In genomic region chr4:148038079-148038599, GRCm38 (mm10) we compare ENCODE assay signal across 1 mouse cellular context.
TF ChIP-seq lines count a peak whose summit lies in the region.

No protein-coding gene starts in this region.

TF ChIP-seq in CH12.LX, 34 proteins besides CTCF, POLR2A, EP300 and RAD21 (continued from another document):
- TF ChIP-seq MYC (IDR thresholded peaks at IDR 0.05; ENCODE audit: low read depth, low read length) (peak; percentile 50; the same call in 1 of the 2 replicates), MEF2A (IDR thresholded peaks at IDR 0.05; ENCODE audit: borderline replicate concordance, low read depth, low read length) (no peak; the same call in 1 of the 2 replicates), MXI1 (IDR thresholded peaks at IDR 0.05; ENCODE audit: low read depth, low read length) (no peak; the same call in 1 of the 2 replicates), CHD2 (IDR thresholded peaks at IDR 0.05; ENCODE audit: low read length) (no peak), UBTF (IDR thresholded peaks at IDR 0.05; ENCODE audit: low read depth, low read length) (no peak), MAFK (IDR thresholded peaks at IDR 0.05; ENCODE audit: insufficient replicate concordance, low read length) (no peak), ETS1 (conservative IDR thresholded peaks at IDR 0.05; ENCODE audit: low read depth, low read length) (no peak), ZMIZ1 (IDR thresholded peaks at IDR 0.05; ENCODE audit: low read depth, low read length) (no peak), KAT2A (IDR thresholded peaks at IDR 0.05; ENCODE audit: insufficient replicate concordance, low read length) (0 out of 2 replicates have a peak, but pooled peaks have one; percentile 22), GABPA (IDR thresholded peaks at IDR 0.05; ENCODE audit: insufficient replicate concordance, low read depth, low read length) (no peak), ZNF384 (IDR thresholded peaks at IDR 0.05; ENCODE audit: low read depth, low read length) (no peak), TBP (conservative IDR thresholded peaks at IDR 0.05; ENCODE audit: low read depth, low read length) (no peak), JUND (conservative IDR thresholded peaks at IDR 0.05; ENCODE audit: low read depth, low read length) (no peak), E2F4 (IDR thresholded peaks at IDR 0.05; ENCODE audit: insufficient replicate concordance, low read depth, low read length) (no peak), SIN3A (IDR thresholded peaks at IDR 0.05; ENCODE audit: low read length) (no peak; the same call in 1 of the 2 replicates), NELFE (IDR thresholded peaks at IDR 0.05; ENCODE audit: low read depth, low read length) (peak; percentile 81)
